Mouse (Mus musculus): Measurements from ENCODE around the gene Ifna2. TPM values are rescaled to one million over a fixed set of nuclear protein-coding genes. Genes with fewer than 3 reads are reported as not detected.
A peak's percentile ranks its signal among the peaks of the same experiment; 100 is the strongest.

The Ifna2 gene
- polyA plus RNA-seq, 1 experiment from 2014 or later, result not detected

GRCm38 (mm10) chr4:88642526-88642925 lies 41.2 kb downstream of the Ifna2 start:
- no peak for ATAC-seq (ENCODE audit: low FRiP score, low read depth)
- 39% methylated on average over 2 of the region's 2 CpGs for WGBS
- Histone ChIP-seq H3K4me2 (no peak overlapping the region), H3K4me1 (replicated peaks) (no peaks in the 10 kb centered on the region), H3K27ac (replicated peaks) (no peak overlapping the region), H3K9me3 (no peaks in the 10 kb centered on the region), H3K9ac (no peak overlapping the region), H3K27me3 (no peaks in the 10 kb centered on the region), H3K4me3 (no peak overlapping the region), H3K36me3 (no peaks in the 10 kb centered on the region)

DNA sequence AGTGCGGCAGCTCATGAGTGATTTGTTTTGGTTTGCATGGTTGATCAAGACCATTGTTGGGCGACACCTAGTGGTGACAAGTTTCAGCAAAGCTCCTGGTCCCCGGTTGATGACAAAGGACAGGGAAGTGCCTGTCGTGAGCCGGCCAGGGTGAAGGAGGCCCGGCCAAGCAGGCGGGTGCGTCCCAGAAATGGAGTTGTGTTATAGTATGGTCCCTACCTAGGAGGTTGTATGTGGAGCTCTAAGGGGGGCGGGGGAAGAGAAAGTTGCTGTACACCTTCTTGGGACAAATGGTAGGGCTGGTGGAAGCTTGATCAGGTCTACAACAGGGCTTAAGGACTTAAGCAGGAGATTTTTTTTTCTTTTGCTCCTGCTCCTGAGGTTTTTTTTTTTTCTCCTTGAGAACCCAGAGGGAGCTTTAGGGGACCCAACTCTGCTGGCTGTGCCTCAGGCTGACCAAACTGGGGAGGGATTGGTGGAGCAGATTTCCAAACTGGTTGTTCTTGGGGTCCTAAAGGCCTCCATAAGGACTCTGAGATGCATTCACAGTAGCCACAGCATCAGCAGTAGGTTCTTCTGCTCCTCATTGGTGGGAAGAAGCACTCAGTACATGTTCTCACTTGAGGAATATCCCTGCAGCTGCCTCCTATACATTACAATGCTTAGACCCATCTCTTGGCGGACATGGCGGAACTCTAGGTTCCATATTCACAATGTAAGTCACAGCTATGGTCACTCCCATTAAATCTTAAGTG lies 42.5 kb downstream of the Ifna2 start:
- peak; percentile 93 for ATAC-seq (ENCODE audit: low FRiP score, low read depth)
- Histone ChIP-seq H3K9me3 (no peaks in the 10 kb centered on the region), H3K9ac (no peak overlapping the region), H3K27ac (replicated peaks) (no peak overlapping the region), H3K4me3 (peak overlapping the region; percentile 35), H3K4me2 (peak overlapping the region; percentile 46), H3K27me3 (no peaks in the 10 kb centered on the region), H3K4me1 (replicated peaks) (no peaks in the 10 kb centered on the region), H3K36me3 (no peaks in the 10 kb centered on the region)
- WGBS, result 12% methylated on average over 11 of the region's 11 CpGs

GRCm38 (mm10) chr4:88640704-88641076 lies 43.0 kb downstream of the Ifna2 start:
- no peaks in the 10 kb centered on the region for H3K9me3 ChIP-seq
- H3K4me2 ChIP-seq, result peak overlapping the region; percentile 46
- H3K9ac ChIP-seq, result 0 out of 2 replicates have a peak overlapping the region, but pooled peaks have one; percentile 13
- H3K4me3 ChIP-seq, result peak overlapping the region; percentile 35
- ATAC-seq (ENCODE audit: low FRiP score, low read depth), result no peak
- no peaks in the 10 kb centered on the region for H3K36me3 ChIP-seq
- H3K4me1 ChIP-seq (replicated peaks), result no peaks in the 10 kb centered on the region
- H3K27me3 ChIP-seq, result no peaks in the 10 kb centered on the region
- no peak overlapping the region for H3K27ac ChIP-seq (replicated peaks)
- WGBS, result 58% methylated on average over 8 of the region's 8 CpGs

- Histone ChIP-seq H3K4me2 (no peak within 1 kb of the TSS), H3K9ac (no peak within 1 kb of the TSS), H3K4me1 (replicated peaks) (no peaks in the 10 kb centered on the region), H3K36me3 (no peaks in the 10 kb centered on the region), H3K27me3 (no peaks in the 10 kb centered on the region), H3K27ac (replicated peaks) (no peak within 1 kb of the TSS), H3K9me3 (no peaks in the 10 kb centered on the region), H3K4me3 (no peak within 1 kb of the TSS)
- 92% methylated on average over 4 of the region's 4 CpGs for WGBS
- no peak for ATAC-seq (ENCODE audit: low FRiP score, low read depth)
Observed at GRCm38 (mm10) chr4:88634311-88634710, 49.4 kb downstream of the Ifna2 start, which contains the start of gene C87499. TSS of gene C87499 (minus strand) at chr4:88634411.

Other genes starting within 250 kb of the Ifna2 start
- 3.9 and 4.4 TPM in 2 replicates for gene Hacd4, start 245.0 kb downstream of the Ifna2 start, polyA plus RNA-seq (2015; fragmentation: Nextera tagmentation; extraction: Ambion mirVana)
- gene Ifnb1, start 161.1 kb downstream of the Ifna2 start, polyA plus RNA-seq (2015; fragmentation: Nextera tagmentation; extraction: Ambion mirVana), result not detected in 2 replicates
- not detected in 2 replicates for gene Ifna15, start 125.7 kb downstream of the Ifna2 start, polyA plus RNA-seq (2015; fragmentation: Nextera tagmentation; extraction: Ambion mirVana)
- not detected in 2 replicates for gene Ifna14, start 112.1 kb downstream of the Ifna2 start, polyA plus RNA-seq (2015; fragmentation: Nextera tagmentation; extraction: Ambion mirVana)
- gene Ifna9, start 91.5 kb downstream of the Ifna2 start, polyA plus RNA-seq (2015; fragmentation: Nextera tagmentation; extraction: Ambion mirVana), result not detected in 2 replicates
- not detected in 2 replicates for gene Ifna12, start 80.5 kb downstream of the Ifna2 start, polyA plus RNA-seq (2015; fragmentation: Nextera tagmentation; extraction: Ambion mirVana)
- not detected in 2 replicates for gene C87499, start 49.5 kb downstream of the Ifna2 start, polyA plus RNA-seq (2015; fragmentation: Nextera tagmentation; extraction: Ambion mirVana)
- gene Ifna13, start 39.5 kb downstream of the Ifna2 start, polyA plus RNA-seq (2015; fragmentation: Nextera tagmentation; extraction: Ambion mirVana), result not detected in 2 replicates
- gene Ifna16, start 7.0 kb downstream of the Ifna2 start, polyA plus RNA-seq (2015; fragmentation: Nextera tagmentation; extraction: Ambion mirVana), result not detected in 2 replicates
- not detected in 2 replicates for gene Ifnab, start 7.4 kb upstream of the Ifna2 start, polyA plus RNA-seq (2015; fragmentation: Nextera tagmentation; extraction: Ambion mirVana)
- gene Gm26566, start 37.9 kb upstream of the Ifna2 start, polyA plus RNA-seq (2015; fragmentation: Nextera tagmentation; extraction: Ambion mirVana), result 1.2 and 1.8 TPM in 2 replicates
- 100 and 103 TPM in 2 replicates for gene Klhl9, start 38.6 kb upstream of the Ifna2 start, polyA plus RNA-seq (2015; fragmentation: Nextera tagmentation; extraction: Ambion mirVana)
- not detected in 2 replicates for gene Gm13271, start 71.0 kb upstream of the Ifna2 start, polyA plus RNA-seq (2015; fragmentation: Nextera tagmentation; extraction: Ambion mirVana)
- gene Gm13283, start 76.2 kb upstream of the Ifna2 start, polyA plus RNA-seq (2015; fragmentation: Nextera tagmentation; extraction: Ambion mirVana), result 0.16 TPM in 1 of 2 replicates, not detected in the other
- gene Gm13290, start 89.9 kb upstream of the Ifna2 start, polyA plus RNA-seq (2015; fragmentation: Nextera tagmentation; extraction: Ambion mirVana), result 0.25 TPM in 1 of 2 replicates, not detected in the other
- not detected in 2 replicates for gene Gm13289, start 93.0 kb upstream of the Ifna2 start, polyA plus RNA-seq (2015; fragmentation: Nextera tagmentation; extraction: Ambion mirVana)
- gene Gm13272, start 95.9 kb upstream of the Ifna2 start, polyA plus RNA-seq (2015; fragmentation: Nextera tagmentation; extraction: Ambion mirVana), result not detected in 2 replicates
- gene Ifnz, start 98.2 kb upstream of the Ifna2 start, polyA plus RNA-seq (2015; fragmentation: Nextera tagmentation; extraction: Ambion mirVana), result not detected in 2 replicates
- gene Gm13276, start 101.8 kb upstream of the Ifna2 start, polyA plus RNA-seq (2015; fragmentation: Nextera tagmentation; extraction: Ambion mirVana), result not detected in 2 replicates
- not detected in 2 replicates for gene Gm13277, start 104.7 kb upstream of the Ifna2 start, polyA plus RNA-seq (2015; fragmentation: Nextera tagmentation; extraction: Ambion mirVana)
- gene Gm13278, start 107.6 kb upstream of the Ifna2 start, polyA plus RNA-seq (2015; fragmentation: Nextera tagmentation; extraction: Ambion mirVana), result not detected in 2 replicates
- not detected in 2 replicates for gene Gm13275, start 110.6 kb upstream of the Ifna2 start, polyA plus RNA-seq (2015; fragmentation: Nextera tagmentation; extraction: Ambion mirVana)
- not detected in 2 replicates for gene Gm13279, start 113.5 kb upstream of the Ifna2 start, polyA plus RNA-seq (2015; fragmentation: Nextera tagmentation; extraction: Ambion mirVana)
- 0.13 TPM in 1 of 2 replicates, not detected in the other for gene Gm13285, start 115.8 kb upstream of the Ifna2 start, polyA plus RNA-seq (2015; fragmentation: Nextera tagmentation; extraction: Ambion mirVana)
- gene Gm13287, start 119.3 kb upstream of the Ifna2 start, polyA plus RNA-seq (2015; fragmentation: Nextera tagmentation; extraction: Ambion mirVana), result not detected in 2 replicates
- gene Gm13288, start 121.6 kb upstream of the Ifna2 start, polyA plus RNA-seq (2015; fragmentation: Nextera tagmentation; extraction: Ambion mirVana), result not detected in 2 replicates
- gene Ifna7, start 132.3 kb upstream of the Ifna2 start, polyA plus RNA-seq (2015; fragmentation: Nextera tagmentation; extraction: Ambion mirVana), result not detected in 2 replicates
- not detected in 2 replicates for gene Ifna11, start 136.0 kb upstream of the Ifna2 start, polyA plus RNA-seq (2015; fragmentation: Nextera tagmentation; extraction: Ambion mirVana)
- gene Ifna6, start 143.5 kb upstream of the Ifna2 start, polyA plus RNA-seq (2015; fragmentation: Nextera tagmentation; extraction: Ambion mirVana), result not detected in 2 replicates
- gene Ifna5, start 151.6 kb upstream of the Ifna2 start, polyA plus RNA-seq (2015; fragmentation: Nextera tagmentation; extraction: Ambion mirVana), result not detected in 2 replicates
- gene Ifna4, start 157.9 kb upstream of the Ifna2 start, polyA plus RNA-seq (2015; fragmentation: Nextera tagmentation; extraction: Ambion mirVana), result not detected in 2 replicates
- not detected in 2 replicates for gene Ifna1, start 166.2 kb upstream of the Ifna2 start, polyA plus RNA-seq (2015; fragmentation: Nextera tagmentation; extraction: Ambion mirVana)
- not detected in 2 replicates for gene Ifne, start 196.3 kb upstream of the Ifna2 start, polyA plus RNA-seq (2015; fragmentation: Nextera tagmentation; extraction: Ambion mirVana)